Mouse (Mus musculus) hematopoietic multipotent progenitor cell, adult 10-12 weeks (in vitro differentiated cells): ENCODE results near the gene Psg28. TPM values are rescaled to one million over a fixed set of nuclear protein-coding genes. Genes with fewer than 3 reads are reported as not detected.

ENCODE experiments used
- polyA plus RNA-seq: library from polyadenylated mRNA; stranded (reverse); fragments of >175 nt; gene quantifications from 2 replicates; pipeline ENCODE4 v1.2.3, GENCODE M21; 2012; ENCODE audit warnings: low replicate concordance

Psg28 gene
- polyA plus RNA-seq = not detected in 2 replicates

GRCm38 (mm10) chr7:18431941-18432340, at the start of gene Psg28:
TSS of gene Psg28 (minus strand) at chr7:18432041.

Other genes with a start within 250 kb of the Psg28 start
- not detected in 2 replicates for gene Mill1, start 186.7 kb downstream of the Psg28 start, polyA plus RNA-seq
- gene Psg18, start 77.0 kb downstream of the Psg28 start, polyA plus RNA-seq = not detected in 2 replicates
- gene Psg26, start 52.1 kb upstream of the Psg28 start, polyA plus RNA-seq = not detected in 2 replicates
- gene Psg25, start 100.2 kb upstream of the Psg28 start, polyA plus RNA-seq = not detected in 2 replicates
- not detected in 2 replicates for gene Psg27, start 135.3 kb upstream of the Psg28 start, polyA plus RNA-seq
- gene Psg23, start 184.5 kb upstream of the Psg28 start, polyA plus RNA-seq = not detected in 2 replicates
- not detected in 2 replicates for gene Psg21, start 224.7 kb upstream of the Psg28 start, polyA plus RNA-seq